Mouse (Mus musculus) C2C12 (cell line): ENCODE results near the gene Msi2.

ENCODE experiments used
- CEBPB ChIP-seq: IDR thresholded peaks from one replicate; pipeline ENCODE4 v1.6.1; 2011; ENCODE audit warnings: low read depth, mild to moderate bottlenecking, control low read depth, moderate library complexity
- CTCF ChIP-seq: IDR thresholded peaks from one replicate; pipeline ENCODE4 v1.5.1; 2011; ENCODE audit not compliant: control insufficient read depth, insufficient read depth, insufficient read length
- FOSL1 ChIP-seq: IDR thresholded peaks from one replicate; pipeline ENCODE4 v1.8.0; 2011; ENCODE audit warnings: mild to moderate bottlenecking, low read length; ENCODE audit not compliant: poor library complexity, insufficient read depth, severe bottlenecking
- MAX ChIP-seq: IDR thresholded peaks from one replicate; pipeline ENCODE4 v1.6.1; 2011; ENCODE audit warnings: mild to moderate bottlenecking, control low read depth
- MYOD1 ChIP-seq: IDR thresholded peaks from one replicate; pipeline ENCODE4 v1.6.1; 2011; ENCODE audit warnings: low read depth; ENCODE audit not compliant: control insufficient read depth, insufficient read length
- MYOG ChIP-seq: IDR thresholded peaks from one replicate; pipeline ENCODE4 v1.6.1; 2011; ENCODE audit not compliant: control insufficient read depth, insufficient read length; ENCODE audit errors: extremely low read depth
- USF1 ChIP-seq: IDR thresholded peaks from one replicate; pipeline ENCODE4 v1.6.1; 2011; ENCODE audit warnings: low read depth, mild to moderate bottlenecking, control low read depth, moderate library complexity

- TF ChIP-seq USF1 (no peak), CTCF (no peak), MYOD1 (no peak), MYOG (no peak), FOSL1 (no peak), MAX (no peak), CEBPB (no peak)
Measured at GRCm38 (mm10) chr11:88687010-88687409, 31.3 kb downstream of the Msi2 start.
